Mouse (Mus musculus): ENCODE data around the gene Nol9.

Gene Nol9

GRCm38 (mm10) chr4:152088556-152089120 lies 49.5 kb downstream of the Nol9 start:
- in situ Hi-C loops (cut with MboI; ENCODE audit: low sequenced_read_pairs): no loop called here

DNA sequence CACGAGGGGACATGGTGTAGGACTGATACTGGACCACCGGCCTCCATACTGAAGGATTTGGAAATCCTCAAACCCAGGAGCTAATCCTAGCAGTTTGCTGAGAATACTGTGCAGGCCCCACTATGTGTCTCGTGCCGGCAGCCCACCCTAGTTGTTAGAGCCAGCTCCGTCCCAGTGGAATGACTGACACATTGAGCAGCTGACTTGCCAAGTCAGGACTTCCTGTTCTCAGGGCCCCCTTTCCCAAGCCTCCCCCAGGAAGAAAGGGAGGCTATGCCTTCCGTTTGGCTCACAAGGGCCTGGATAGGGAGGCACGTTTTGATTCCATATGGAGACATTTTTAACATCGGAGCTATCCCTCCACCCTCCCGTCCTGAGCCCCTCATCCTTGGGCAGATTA lies 51.1 kb downstream of the Nol9 start:
- in situ Hi-C loops (cut with MboI; ENCODE audit: low sequenced_read_pairs): no loop called here

DNA sequence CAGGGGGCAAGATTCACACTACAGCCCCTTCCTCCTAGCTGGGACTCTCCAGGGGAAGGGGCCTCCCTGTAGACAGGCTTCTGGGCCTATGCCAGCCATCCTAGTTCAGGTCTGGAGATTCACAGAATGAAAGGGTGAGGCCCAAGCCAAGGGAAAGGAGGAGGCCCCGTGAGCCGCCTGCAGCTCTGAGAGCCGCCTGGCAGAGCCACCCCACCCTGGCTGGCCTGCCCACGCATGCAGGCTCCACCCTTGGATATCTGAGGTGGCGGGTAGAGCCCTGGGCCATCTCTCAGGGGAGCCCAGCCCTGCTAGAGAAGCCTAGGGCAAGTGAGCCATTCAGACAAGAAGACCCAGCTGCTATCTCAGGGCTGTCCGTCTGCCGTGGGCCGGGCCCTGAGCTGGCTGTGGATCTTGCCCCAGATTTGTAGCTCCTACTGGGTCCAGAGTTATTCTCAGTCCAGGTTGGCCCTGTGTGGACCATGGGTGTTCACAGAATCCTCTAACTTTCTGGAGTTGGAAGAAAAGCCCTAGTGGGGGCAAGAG lies 53.7 kb downstream of the Nol9 start:
- in situ Hi-C loops (cut with MboI; ENCODE audit: low sequenced_read_pairs): no loop called here

- in situ Hi-C loops (cut with MboI; ENCODE audit: low sequenced_read_pairs): no loop called here
Observed at GRCm38 (mm10) chr4:152094233-152094632, 55.1 kb downstream of the Nol9 start.

- in situ Hi-C loops (cut with MboI; ENCODE audit: low sequenced_read_pairs): no loop called here
Observed at GRCm38 (mm10) chr4:152095937-152096910, 57.1 kb downstream of the Nol9 start.

DNA sequence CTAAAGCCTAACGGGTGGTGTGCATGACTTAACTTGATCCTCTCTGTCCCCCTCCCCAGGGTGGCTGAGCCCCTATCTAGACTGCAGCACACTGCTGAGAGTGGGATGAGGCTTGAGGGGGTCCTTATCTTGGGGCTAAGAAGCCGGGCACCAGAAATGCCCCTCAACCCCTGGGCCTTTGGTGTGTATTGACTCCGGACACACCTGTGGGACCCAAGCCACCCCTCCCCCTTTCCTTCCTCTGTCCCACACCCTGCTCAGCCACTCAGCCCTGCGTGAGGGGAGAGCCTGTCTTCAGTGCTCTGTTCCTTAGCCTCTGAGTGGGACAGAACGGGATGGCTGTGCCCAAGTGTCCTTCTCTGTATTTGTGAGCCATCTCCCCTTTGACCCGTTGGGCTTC lies 57.8 kb downstream of the Nol9 start:
- in situ Hi-C loops (cut with MboI; ENCODE audit: low sequenced_read_pairs): no loop called here

- in situ Hi-C loops (cut with MboI; ENCODE audit: low sequenced_read_pairs): no loop called here
Observed at GRCm38 (mm10) chr4:152097911-152098799, 59.0 kb downstream of the Nol9 start.

DNA sequence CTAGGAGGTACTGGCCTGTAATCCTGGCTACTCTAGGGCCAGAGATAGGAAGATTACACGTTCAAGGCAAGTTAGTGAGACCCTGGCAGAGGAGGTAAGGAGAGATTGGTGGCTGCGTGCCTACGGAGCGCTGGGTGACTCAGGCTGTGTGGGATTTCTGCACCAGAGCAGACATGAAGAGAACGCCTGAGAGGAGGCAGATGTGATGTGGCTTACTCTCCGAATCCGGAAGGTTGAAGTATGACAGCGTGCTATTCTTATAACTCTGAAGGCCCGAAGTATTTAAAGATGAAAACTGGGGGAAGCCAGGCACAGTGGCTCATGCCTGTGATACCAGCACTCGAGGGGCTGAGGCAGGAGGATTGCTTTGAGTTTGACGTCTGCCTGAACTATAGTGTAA lies 61.4 kb downstream of the Nol9 start:
- in situ Hi-C loops (cut with MboI; ENCODE audit: low sequenced_read_pairs): no loop called here

- in situ Hi-C loops (cut with MboI; ENCODE audit: low sequenced_read_pairs): no loop called here
Observed at GRCm38 (mm10) chr4:152101081-152101653, 62.0 kb downstream of the Nol9 start.

DNA sequence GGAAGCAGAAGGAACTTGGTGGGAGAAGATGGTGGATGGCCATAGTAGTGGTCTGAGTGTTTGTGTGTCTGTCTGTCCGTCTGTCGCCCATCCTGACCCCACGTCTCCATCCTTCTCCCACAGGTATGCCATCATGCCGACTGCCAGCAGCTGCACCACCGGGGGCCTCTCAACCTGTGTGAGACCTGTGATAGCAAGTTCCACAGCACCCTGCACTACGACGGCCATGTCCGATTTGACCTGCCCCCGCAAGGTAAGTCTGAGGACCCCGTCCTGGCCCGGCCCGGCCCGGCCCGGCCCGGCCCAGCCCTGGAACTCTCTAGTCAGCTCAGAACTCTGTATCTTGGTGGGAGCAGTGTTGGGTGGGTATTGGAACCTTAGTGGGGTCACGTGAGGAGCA lies 62.8 kb downstream of the Nol9 start:
- in situ Hi-C loops (cut with MboI; ENCODE audit: low sequenced_read_pairs): no loop called here

- in situ Hi-C loops (cut with MboI; ENCODE audit: low sequenced_read_pairs): no loop called here
Observed at GRCm38 (mm10) chr4:152103025-152103424, 63.9 kb downstream of the Nol9 start.

- in situ Hi-C loops (cut with MboI; ENCODE audit: low sequenced_read_pairs): no loop called here
Observed at GRCm38 (mm10) chr4:152106746-152107145, 67.6 kb downstream of the Nol9 start.

DNA sequence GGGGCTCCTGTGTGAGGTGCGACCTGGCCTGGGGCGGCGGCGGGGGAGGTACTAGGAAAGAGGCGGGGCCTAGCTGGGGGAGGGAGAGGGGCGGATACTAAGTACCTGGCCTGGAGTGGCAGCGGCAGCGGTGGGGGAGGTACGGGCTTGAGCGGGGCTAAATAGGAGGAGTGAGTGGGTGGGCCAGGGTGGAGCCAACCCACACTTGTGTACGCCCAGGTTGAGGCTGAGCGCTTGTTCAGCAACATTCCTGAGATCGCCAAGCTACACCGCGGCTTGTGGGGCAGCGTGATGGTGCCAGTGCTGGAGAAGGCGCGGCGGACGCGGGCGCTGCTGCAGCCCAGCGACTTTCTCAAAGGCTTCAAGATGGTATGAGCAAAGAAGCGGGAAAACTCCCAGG lies 68.4 kb downstream of the Nol9 start:
- in situ Hi-C loops (cut with MboI; ENCODE audit: low sequenced_read_pairs): no loop called here

- in situ Hi-C loops (cut with MboI; ENCODE audit: low sequenced_read_pairs): no loop called here
Observed at GRCm38 (mm10) chr4:152107971-152108509, 68.9 kb downstream of the Nol9 start.

DNA sequence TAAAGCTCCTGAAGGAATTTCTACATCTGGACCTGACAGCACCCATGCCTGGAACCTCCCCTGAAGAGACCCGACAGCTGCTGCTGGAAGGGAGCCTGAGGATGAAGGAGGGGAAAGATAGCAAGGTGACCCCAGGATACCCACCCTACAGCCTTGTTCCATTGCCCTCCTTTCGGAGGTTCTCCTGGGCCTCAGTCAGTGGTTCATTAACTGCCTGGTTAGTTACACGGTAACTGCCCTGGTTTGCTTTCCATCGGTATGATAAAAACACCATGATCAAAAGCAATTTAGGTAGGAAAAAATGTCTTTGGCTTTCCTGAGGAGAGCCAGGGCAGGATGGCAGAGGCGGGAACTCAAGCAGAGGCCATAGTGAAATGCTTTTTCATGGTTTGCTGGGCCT lies 69.6 kb downstream of the Nol9 start:
- in situ Hi-C loops (cut with MboI; ENCODE audit: low sequenced_read_pairs): no loop called here

DNA sequence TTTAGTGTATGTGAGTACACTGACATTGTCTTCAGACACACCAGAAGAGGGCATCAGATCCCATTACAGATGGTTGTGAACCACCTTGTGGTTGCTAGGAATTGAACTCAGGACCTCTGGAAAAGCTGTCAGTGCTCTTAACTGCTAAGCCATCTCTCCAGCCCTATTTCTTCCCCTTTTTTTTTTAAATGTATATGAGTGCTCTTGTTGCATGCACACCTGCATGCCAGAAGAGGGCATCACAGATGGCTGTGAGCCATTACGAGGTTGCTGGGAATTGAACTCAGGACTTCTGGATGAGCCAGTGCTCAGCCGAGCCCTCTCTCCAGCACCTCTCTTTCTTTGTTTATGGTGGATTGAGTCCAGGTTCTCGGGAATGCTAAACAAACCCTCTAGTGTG lies 70.4 kb downstream of the Nol9 start:
- in situ Hi-C loops (cut with MboI; ENCODE audit: low sequenced_read_pairs): no loop called here

DNA sequence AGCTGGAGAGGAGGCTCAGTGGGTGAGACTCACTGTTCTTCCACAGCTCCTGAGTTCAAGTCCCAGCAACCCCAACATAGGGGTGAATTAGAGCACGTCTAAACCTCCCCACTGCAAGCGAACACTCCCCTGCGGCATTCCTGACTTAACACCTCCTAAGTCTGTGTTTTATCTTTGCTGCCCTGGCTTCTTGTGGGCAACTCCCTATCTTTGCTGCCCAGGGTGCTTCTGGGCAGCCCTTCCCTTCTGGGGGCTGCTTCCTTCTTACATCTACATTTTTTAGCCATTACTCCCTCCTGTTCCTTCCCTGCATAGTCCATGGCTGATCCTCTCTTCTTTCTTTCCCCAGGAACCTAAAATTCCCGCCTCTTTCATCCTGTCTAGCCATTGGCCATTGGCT lies 71.6 kb downstream of the Nol9 start:
- in situ Hi-C loops (cut with MboI; ENCODE audit: low sequenced_read_pairs): no loop called here
